Mouse (Mus musculus) MEL-GATA-1-ER (cell line): ENCODE data around the gene Hecw2.

Experiments used
- DNase-seq: peaks from one replicate; pipeline ENCODE4 v3.0.0-alpha.2; 2012; ENCODE audit warnings: low read depth; ENCODE audit errors: extremely low read depth

The Hecw2 gene

GRCm38 (mm10) chr1:54118342-54118973, 76.5 kb downstream of the Hecw2 start:
- no peak for DNase-seq

GRCm38 (mm10) chr1:54110920-54111605, 83.9 kb downstream of the Hecw2 start:
- DNase-seq, result no peak

GRCm38 (mm10) chr1:54109255-54109654, 85.7 kb downstream of the Hecw2 start:
- no peak for DNase-seq

- no peak for DNase-seq
Measured at GRCm38 (mm10) chr1:54106756-54107155, 88.2 kb downstream of the Hecw2 start.

GRCm38 (mm10) chr1:54079708-54080107, 115.3 kb downstream of the Hecw2 start:
- DNase-seq, result no peak

- DNase-seq, result no peak
Measured at GRCm38 (mm10) chr1:54074456-54074855, 120.5 kb downstream of the Hecw2 start.

- DNase-seq, result no peak
Measured at GRCm38 (mm10) chr1:54070121-54070520, 124.8 kb downstream of the Hecw2 start.

GRCm38 (mm10) chr1:54068248-54068647, 126.7 kb downstream of the Hecw2 start:
- DNase-seq, result no peak

- DNase-seq, result no peak
Measured at GRCm38 (mm10) chr1:54065434-54065833, 129.5 kb downstream of the Hecw2 start.

- no peak for DNase-seq
Measured at GRCm38 (mm10) chr1:54061078-54061477, 133.9 kb downstream of the Hecw2 start.

- no peak for DNase-seq
Measured at GRCm38 (mm10) chr1:54059731-54060130, 135.2 kb downstream of the Hecw2 start.

GRCm38 (mm10) chr1:54052771-54053170, 142.2 kb downstream of the Hecw2 start:
- no peak for DNase-seq

GRCm38 (mm10) chr1:54046923-54047322, 148.0 kb downstream of the Hecw2 start:
- no peak for DNase-seq

- DNase-seq, result no peak
Measured at GRCm38 (mm10) chr1:54039062-54039461, 155.9 kb downstream of the Hecw2 start.

- DNase-seq, result no peak
Measured at GRCm38 (mm10) chr1:54017686-54018085, 177.3 kb downstream of the Hecw2 start.

- no peak for DNase-seq
Measured at GRCm38 (mm10) chr1:54015739-54016138, 179.2 kb downstream of the Hecw2 start.

GRCm38 (mm10) chr1:54012414-54012813, 182.6 kb downstream of the Hecw2 start:
- no peak for DNase-seq

- no peak for DNase-seq
Measured at GRCm38 (mm10) chr1:54009418-54010064, 185.4 kb downstream of the Hecw2 start.

GRCm38 (mm10) chr1:54005860-54006386, 189.0 kb downstream of the Hecw2 start:
- DNase-seq, result no peak

- DNase-seq, result no peak
Measured at GRCm38 (mm10) chr1:54003288-54003687, 191.7 kb downstream of the Hecw2 start.

- DNase-seq, result no peak
Measured at GRCm38 (mm10) chr1:54002077-54002476, 192.9 kb downstream of the Hecw2 start.

- no peak for DNase-seq
Measured at GRCm38 (mm10) chr1:53997239-53997638, 197.7 kb downstream of the Hecw2 start.
